Mouse (Mus musculus): ENCODE measurements around the gene Hsd3b1. TPM values are rescaled to one million over a fixed set of nuclear protein-coding genes. Genes with fewer than 3 reads are reported as not detected.
A peak's percentile ranks its signal among the peaks of the same experiment; 100 is the strongest.
"Not testable (repeated sequence)": the region's sequence is repeated elsewhere in the genome, so short reads cannot be mapped to it uniquely, and the experiment has no call there.

Hsd3b1 gene
- not detected in 2 replicates for total RNA-seq (2017)

GRCm38 (mm10) chr3:98859576-98859975 lies at the start of gene Hsd3b1:
Gene Hsd3b1 (minus strand): TSS chr3:98859794.
- no peak for ATAC-seq (replicated peaks; ENCODE audit: low read depth, poor library complexity, severe bottlenecking)

- ATAC-seq (replicated peaks; ENCODE audit: low read depth, poor library complexity, severe bottlenecking) = no peak
These were observed 38.0 kb upstream of the Hsd3b1 start for GRCm38 (mm10) chr3:98897606-98898005.

- ATAC-seq (replicated peaks; ENCODE audit: low read depth, poor library complexity, severe bottlenecking) = 0 out of 2 replicates have a peak, but pooled peaks have one; percentile 25
These were observed 35.5 kb upstream of the Hsd3b1 start for GRCm38 (mm10) chr3:98895071-98895601.

- no peak for ATAC-seq (replicated peaks; ENCODE audit: low read depth, poor library complexity, severe bottlenecking)
These were observed 33.6 kb upstream of the Hsd3b1 start, which contains the start of gene Hao2 for GRCm38 (mm10) chr3:98893057-98893772. Gene Hao2 (minus strand): TSS chr3:98893239.

GRCm38 (mm10) chr3:98890430-98890829 lies 30.8 kb upstream of the Hsd3b1 start:
- no peak for ATAC-seq (replicated peaks; ENCODE audit: low read depth, poor library complexity, severe bottlenecking)

GRCm38 (mm10) chr3:98888206-98888605 lies 28.6 kb upstream of the Hsd3b1 start:
- ATAC-seq (replicated peaks; ENCODE audit: low read depth, poor library complexity, severe bottlenecking) = no peak

- no peak for ATAC-seq (replicated peaks; ENCODE audit: low read depth, poor library complexity, severe bottlenecking)
These were observed 21.2 kb upstream of the Hsd3b1 start for GRCm38 (mm10) chr3:98880831-98881230.

GRCm38 (mm10) chr3:98880216-98880615 lies 20.6 kb upstream of the Hsd3b1 start:
- ATAC-seq (replicated peaks; ENCODE audit: low read depth, poor library complexity, severe bottlenecking) = no peak

- no peak for ATAC-seq (replicated peaks; ENCODE audit: low read depth, poor library complexity, severe bottlenecking)
These were observed 8.6 kb upstream of the Hsd3b1 start for GRCm38 (mm10) chr3:98868219-98868618.

GRCm38 (mm10) chr3:98862800-98863199 lies 3.2 kb upstream of the Hsd3b1 start:
- no peak for ATAC-seq (replicated peaks; ENCODE audit: low read depth, poor library complexity, severe bottlenecking)

GRCm38 (mm10) chr3:98858051-98858450 lies 1.5 kb downstream of the Hsd3b1 start:
- no peak for ATAC-seq (replicated peaks; ENCODE audit: low read depth, poor library complexity, severe bottlenecking)

GRCm38 (mm10) chr3:98856892-98857291 lies 2.7 kb downstream of the Hsd3b1 start:
- ATAC-seq (replicated peaks; ENCODE audit: low read depth, poor library complexity, severe bottlenecking) = no peak

GRCm38 (mm10) chr3:98855160-98855559 lies 4.4 kb downstream of the Hsd3b1 start:
- no peak for ATAC-seq (replicated peaks; ENCODE audit: low read depth, poor library complexity, severe bottlenecking)

GRCm38 (mm10) chr3:98853685-98854084 lies 5.9 kb downstream of the Hsd3b1 start:
- no peak for ATAC-seq (replicated peaks; ENCODE audit: low read depth, poor library complexity, severe bottlenecking)

GRCm38 (mm10) chr3:98853051-98853450 lies 6.5 kb downstream of the Hsd3b1 start:
- no peak for ATAC-seq (replicated peaks; ENCODE audit: low read depth, poor library complexity, severe bottlenecking)

GRCm38 (mm10) chr3:98852631-98853030 lies 7.0 kb downstream of the Hsd3b1 start:
- no peak for ATAC-seq (replicated peaks; ENCODE audit: low read depth, poor library complexity, severe bottlenecking)

GRCm38 (mm10) chr3:98851853-98852252 lies 7.7 kb downstream of the Hsd3b1 start:
- ATAC-seq (replicated peaks; ENCODE audit: low read depth, poor library complexity, severe bottlenecking) = no peak

GRCm38 (mm10) chr3:98850262-98850661 lies 9.3 kb downstream of the Hsd3b1 start:
- no peak for ATAC-seq (replicated peaks; ENCODE audit: low read depth, poor library complexity, severe bottlenecking)

GRCm38 (mm10) chr3:98848898-98849297 lies 10.7 kb downstream of the Hsd3b1 start:
- ATAC-seq (replicated peaks; ENCODE audit: low read depth, poor library complexity, severe bottlenecking) = no peak

GRCm38 (mm10) chr3:98814101-98814670 lies 45.4 kb downstream of the Hsd3b1 start, which contains the start of gene Hsd3b6:
Gene Hsd3b6 (minus strand): TSS chr3:98814443.
- no peak for ATAC-seq (replicated peaks; ENCODE audit: low read depth, poor library complexity, severe bottlenecking)

GRCm38 (mm10) chr3:98812653-98813052 lies 46.9 kb downstream of the Hsd3b1 start:
- ATAC-seq (replicated peaks; ENCODE audit: low read depth, poor library complexity, severe bottlenecking) = not testable (repeated sequence)

Measured in common myeloid progenitor, adult 5-6 weeks (primary cell).